Mouse (Mus musculus): ENCODE results near the gene Slc12a1. TPM values are rescaled to one million over a fixed set of nuclear protein-coding genes. Genes with fewer than 3 reads are reported as not detected.

Gene Slc12a1
- polyA plus RNA-seq, 1 experiment from 2014 or later = 0.09 TPM

- H3K9me3 ChIP-seq = no peaks in the 10 kb centered on the region
- H3K36me3 ChIP-seq = no peaks in the 10 kb centered on the region
- no peaks in the 10 kb centered on the region for H3K27me3 ChIP-seq
- H3K4me1 ChIP-seq (replicated peaks) = no peaks in the 10 kb centered on the region; the same call in 1 of the 2 replicates
- no peak overlapping the region for H3K4me3 ChIP-seq
- no peak overlapping the region for H3K4me2 ChIP-seq
- no peak for ATAC-seq (ENCODE audit: low FRiP score)
- no peak overlapping the region for H3K9ac ChIP-seq
- H3K27ac ChIP-seq = no peak overlapping the region
These were observed 10.0 kb upstream of the Slc12a1 start for GRCm38 (mm10) chr2:125142336-125142735.

GRCm38 (mm10) chr2:125154294-125154693 is 2.0 kb downstream of the Slc12a1 start:
- Histone ChIP-seq H3K4me1 (replicated peaks) (peaks cover 19% of the 10 kb centered on the region; the same call in 1 of the 2 replicates), H3K36me3 (no peaks in the 10 kb centered on the region), H3K27ac (no peak overlapping the region), H3K4me2 (no peak overlapping the region), H3K27me3 (no peaks in the 10 kb centered on the region), H3K4me3 (no peak overlapping the region), H3K9me3 (no peaks in the 10 kb centered on the region), H3K9ac (no peak overlapping the region)
- WGBS = 74% methylated on average over 9 of the region's 9 CpGs
- no peak for ATAC-seq (ENCODE audit: low FRiP score)

- Histone ChIP-seq H3K9me3 (no peaks in the 10 kb centered on the region), H3K9ac (no peak overlapping the region), H3K27me3 (no peaks in the 10 kb centered on the region), H3K27ac (no peak overlapping the region), H3K4me1 (replicated peaks) (peaks cover 19% of the 10 kb centered on the region; the same call in 1 of the 2 replicates), H3K4me3 (no peak overlapping the region), H3K36me3 (no peaks in the 10 kb centered on the region), H3K4me2 (no peak overlapping the region)
- WGBS = 29% methylated on average over 2 of the region's 2 CpGs
- ATAC-seq (ENCODE audit: low FRiP score) = no peak
These were observed 3.2 kb downstream of the Slc12a1 start for GRCm38 (mm10) chr2:125155504-125155903.

- 35% methylated on average over 4 of the region's 4 CpGs for WGBS
- Histone ChIP-seq H3K9ac (no peak overlapping the region), H3K4me3 (no peak overlapping the region), H3K9me3 (no peaks in the 10 kb centered on the region), H3K27me3 (no peaks in the 10 kb centered on the region), H3K4me1 (replicated peaks) (peaks cover 10% of the 10 kb centered on the region; the same call in 1 of the 2 replicates), H3K27ac (0 out of 2 replicates have a peak overlapping the region, but pooled peaks have one; percentile 6), H3K4me2 (no peak overlapping the region), H3K36me3 (no peaks in the 10 kb centered on the region)
- ATAC-seq (ENCODE audit: low FRiP score) = no peak
These were observed 9.7 kb downstream of the Slc12a1 start for GRCm38 (mm10) chr2:125162012-125162470.

DNA sequence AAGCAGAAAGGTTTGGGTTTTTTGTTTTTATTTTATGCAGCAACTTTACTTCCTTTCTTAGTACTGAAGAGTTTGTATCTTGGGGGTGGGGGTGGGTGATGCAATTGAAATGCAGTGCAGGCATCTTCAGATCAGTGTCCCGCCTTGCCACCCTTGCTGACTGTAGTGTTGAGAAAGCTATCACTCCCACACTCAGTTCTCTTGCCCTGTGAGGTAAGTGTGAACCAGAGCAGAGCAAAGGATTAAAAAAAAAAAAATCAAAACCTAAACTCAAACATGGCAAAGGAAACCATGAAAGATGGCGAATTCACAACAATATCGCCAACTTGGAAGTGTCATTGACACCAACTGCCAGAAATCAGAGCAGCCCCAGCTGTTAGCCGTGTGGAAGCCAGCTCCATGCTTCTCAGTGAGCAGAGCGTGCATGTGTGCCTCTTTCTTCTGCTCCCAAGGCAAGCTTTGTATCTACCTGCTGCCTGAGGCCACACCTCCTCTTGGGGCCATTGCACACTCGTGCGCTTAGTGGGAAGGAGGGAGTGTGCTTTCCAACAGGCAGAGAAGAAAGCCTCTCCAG is 26.0 kb downstream of the Slc12a1 start:
- no peak overlapping the region for H3K4me2 ChIP-seq
- no peak for ATAC-seq (ENCODE audit: low FRiP score)
- 85% methylated on average over 7 of the region's 7 CpGs for WGBS

GRCm38 (mm10) chr2:125187904-125188303 is 35.6 kb downstream of the Slc12a1 start:
- no peaks in the 10 kb centered on the region for H3K27me3 ChIP-seq
- no peak overlapping the region for H3K9ac ChIP-seq
- no peak overlapping the region for H3K4me2 ChIP-seq
- H3K4me1 ChIP-seq (replicated peaks) = 0 out of 2 replicates have a peak, but pooled peaks cover 4% of the 10 kb centered on the region
- 73% methylated on average over 11 of the region's 11 CpGs for WGBS
- ATAC-seq (ENCODE audit: low FRiP score) = no peak
- no peak overlapping the region for H3K27ac ChIP-seq
- H3K9me3 ChIP-seq = no peaks in the 10 kb centered on the region
- no peaks in the 10 kb centered on the region for H3K36me3 ChIP-seq
- no peak overlapping the region for H3K4me3 ChIP-seq

More for the DNA sequence above, 26.0 kb downstream of the Slc12a1 start:
- Histone ChIP-seq H3K27ac (no peak overlapping the region), H3K9me3 (no peaks in the 10 kb centered on the region), H3K9ac (no peak overlapping the region), H3K4me3 (no peak overlapping the region), H3K36me3 (no peaks in the 10 kb centered on the region), H3K4me1 (replicated peaks) (no peaks in the 10 kb centered on the region), H3K27me3 (no peaks in the 10 kb centered on the region)

- no peak overlapping the region for H3K4me3 ChIP-seq
- no peak overlapping the region for H3K27ac ChIP-seq
- ATAC-seq (ENCODE audit: low FRiP score) = 0 out of 2 replicates have a peak, but pooled peaks have one; percentile 49
- H3K9me3 ChIP-seq = no peaks in the 10 kb centered on the region
- no peaks in the 10 kb centered on the region for H3K36me3 ChIP-seq
- H3K4me2 ChIP-seq = no peak overlapping the region
- no peak overlapping the region for H3K9ac ChIP-seq
- 0 out of 2 replicates have a peak, but pooled peaks cover 4% of the 10 kb centered on the region for H3K4me1 ChIP-seq (replicated peaks)
- no peaks in the 10 kb centered on the region for H3K27me3 ChIP-seq
- 0% methylated on average over 2 of the region's 2 CpGs for WGBS
These were observed 36.9 kb downstream of the Slc12a1 start for GRCm38 (mm10) chr2:125189197-125189596.

DNA sequence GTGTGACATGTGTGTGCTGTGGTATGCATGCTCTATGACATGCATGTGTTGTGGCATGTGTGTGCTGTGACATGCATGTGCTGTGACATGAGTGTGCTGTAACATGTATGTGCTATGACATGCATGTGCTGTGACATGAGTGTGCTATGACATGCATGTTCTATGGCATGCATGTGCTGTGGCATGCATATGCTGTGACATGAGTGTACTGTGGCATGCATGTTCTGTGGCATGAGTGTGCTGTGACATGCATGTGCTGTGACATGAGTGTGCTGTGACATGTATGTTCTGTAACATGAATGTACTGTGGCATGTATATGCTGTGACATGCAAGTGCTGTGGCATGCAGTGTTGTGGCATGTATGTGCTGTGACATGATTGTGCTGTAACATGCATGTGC is 40.6 kb downstream of the Slc12a1 start:
- H3K4me2 ChIP-seq = no peak overlapping the region
- no peaks in the 10 kb centered on the region for H3K36me3 ChIP-seq
- H3K27me3 ChIP-seq = no peaks in the 10 kb centered on the region
- 0 out of 2 replicates have a peak, but pooled peaks cover 4% of the 10 kb centered on the region for H3K4me1 ChIP-seq (replicated peaks)
- H3K27ac ChIP-seq = no peak overlapping the region
- no peak for ATAC-seq (ENCODE audit: low FRiP score)
- no peaks in the 10 kb centered on the region for H3K9me3 ChIP-seq
- H3K9ac ChIP-seq = no peak overlapping the region
- H3K4me3 ChIP-seq = no peak overlapping the region

- H3K36me3 ChIP-seq = no peaks in the 10 kb centered on the region
- no peak overlapping the region for H3K4me3 ChIP-seq
- WGBS = 67% methylated on average over 7 of the region's 7 CpGs
- no peak for ATAC-seq (ENCODE audit: low FRiP score)
- no peaks in the 10 kb centered on the region for H3K9me3 ChIP-seq
- no peak overlapping the region for H3K27ac ChIP-seq
- H3K4me2 ChIP-seq = no peak overlapping the region
- no peak overlapping the region for H3K9ac ChIP-seq
- no peaks in the 10 kb centered on the region for H3K27me3 ChIP-seq
- no peaks in the 10 kb centered on the region for H3K4me1 ChIP-seq (replicated peaks)
These were observed 44.5 kb downstream of the Slc12a1 start for GRCm38 (mm10) chr2:125196771-125197170.

- WGBS = 63% methylated on average over 14 of the region's 14 CpGs
- peak; percentile 66 for ATAC-seq (ENCODE audit: low FRiP score)
- no peak overlapping the region for H3K27ac ChIP-seq
These were observed 56.7 kb downstream of the Slc12a1 start for GRCm38 (mm10) chr2:125208894-125209596.

GRCm38 (mm10) chr2:125211831-125212510 is 59.7 kb downstream of the Slc12a1 start:
- no peak overlapping the region for H3K4me3 ChIP-seq
- H3K9me3 ChIP-seq = no peaks in the 10 kb centered on the region
- no peak for ATAC-seq (ENCODE audit: low FRiP score)
- no peak overlapping the region for H3K9ac ChIP-seq
- H3K4me1 ChIP-seq (replicated peaks) = peaks cover 16% of the 10 kb centered on the region
- H3K27me3 ChIP-seq = no peaks in the 10 kb centered on the region
- no peaks in the 10 kb centered on the region for H3K36me3 ChIP-seq
- H3K27ac ChIP-seq = no peak overlapping the region
- WGBS = 72% methylated on average over 10 of the region's 10 CpGs
- no peak overlapping the region for H3K4me2 ChIP-seq

More at GRCm38 (mm10) chr2:125208894-125209596, 56.7 kb downstream of the Slc12a1 start:
- Histone ChIP-seq H3K4me3 (no peak overlapping the region), H3K27me3 (no peaks in the 10 kb centered on the region), H3K9ac (no peak overlapping the region), H3K9me3 (no peaks in the 10 kb centered on the region), H3K4me1 (replicated peaks) (peaks cover 16% of the 10 kb centered on the region), H3K4me2 (no peak overlapping the region), H3K36me3 (no peaks in the 10 kb centered on the region)

- Histone ChIP-seq H3K27ac (no peak overlapping the region), H3K27me3 (no peaks in the 10 kb centered on the region), H3K9ac (no peak overlapping the region), H3K4me1 (replicated peaks) (peaks cover 12% of the 10 kb centered on the region), H3K36me3 (no peaks in the 10 kb centered on the region), H3K4me2 (no peak overlapping the region), H3K4me3 (no peak overlapping the region), H3K9me3 (no peaks in the 10 kb centered on the region)
- 0 out of 2 replicates have a peak, but pooled peaks have one; percentile 32 for ATAC-seq (ENCODE audit: low FRiP score)
- 7% methylated on average over 3 of the region's 3 CpGs for WGBS
These were observed 62.3 kb downstream of the Slc12a1 start for GRCm38 (mm10) chr2:125214592-125214991.
